Mouse (Mus musculus): ENCODE measurements at regions not wholly inside any gene's neighbourhood (a gene's known extent, or its start where the extent isn't known, plus 50 kb on each side); places are given as distances from the start of the nearest gene placed in this dataset.

DNA sequence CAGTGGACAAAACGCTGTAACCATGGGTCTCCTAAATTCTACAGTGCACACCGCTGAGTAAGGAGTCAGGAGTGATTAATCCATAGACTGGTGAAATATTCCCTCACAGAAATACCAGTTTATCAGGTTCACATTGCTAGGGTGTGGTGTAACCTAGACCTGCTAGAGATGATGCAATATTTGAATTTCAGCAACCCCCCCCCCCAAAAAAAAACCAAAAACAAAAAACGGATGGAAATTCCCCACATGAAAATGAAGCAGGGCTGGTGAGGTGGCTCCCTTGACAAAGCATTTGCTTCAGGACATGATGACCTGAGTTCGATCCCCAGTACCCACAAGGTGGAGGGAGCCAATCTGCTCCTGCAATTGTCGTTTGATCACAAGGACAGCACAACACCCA lies 82.7 kb upstream of the Pik3cg start:
- WGBS, result 87% methylated on average over 5 of the region's 5 CpGs
- no peaks in the 10 kb centered on the region for H3K27me3 ChIP-seq (ENCODE audit: control insufficient read depth, insufficient read depth, low read length)
- no peak for DNase-seq
- TF ChIP-seq POLR2A (IDR thresholded peaks at IDR 0.05; ENCODE audit: control insufficient read depth, extremely low read depth, insufficient read depth, low read length, poor library complexity), result no peak
- TF ChIP-seq CTCF (IDR thresholded peaks at IDR 0.05; ENCODE audit: borderline replicate concordance, control insufficient read depth, extremely low read depth, insufficient read depth, low read length, poor library complexity), result no peak
- H3K4me3 ChIP-seq (ENCODE audit: control insufficient read depth, insufficient read depth, low read length), result no peak overlapping the region
- H3K27ac ChIP-seq (ENCODE audit: control insufficient read depth, insufficient read depth, low read length), result no peak overlapping the region
- no peaks in the 10 kb centered on the region for H3K36me3 ChIP-seq (ENCODE audit: control insufficient read depth, insufficient read depth, low read length)
- peaks cover 8% of the 10 kb centered on the region; the same call in 1 of the 2 replicates for H3K4me1 ChIP-seq (replicated peaks; ENCODE audit: control insufficient read depth, insufficient read depth, low read length)

GRCm38 (mm10) chr12:32291962-32292748 lies 83.7 kb upstream of the Pik3cg start:
- Histone ChIP-seq H3K4me1 (replicated peaks; ENCODE audit: control insufficient read depth, insufficient read depth, low read length) (peaks cover 8% of the 10 kb centered on the region; the same call in 1 of the 2 replicates), H3K27me3 (ENCODE audit: control insufficient read depth, insufficient read depth, low read length) (no peaks in the 10 kb centered on the region), H3K36me3 (ENCODE audit: control insufficient read depth, insufficient read depth, low read length) (no peaks in the 10 kb centered on the region), H3K27ac (ENCODE audit: control insufficient read depth, insufficient read depth, low read length) (no peak overlapping the region), H3K4me3 (ENCODE audit: control insufficient read depth, insufficient read depth, low read length) (peak overlapping the region; percentile 46)
- DNase-seq, result peak; percentile 73
- 4% methylated on average over 18 of the region's 18 CpGs for WGBS
- TF ChIP-seq CTCF (IDR thresholded peaks at IDR 0.05; ENCODE audit: borderline replicate concordance, control insufficient read depth, extremely low read depth, insufficient read depth, low read length, poor library complexity), result peak; percentile 100
- TF ChIP-seq POLR2A (IDR thresholded peaks at IDR 0.05; ENCODE audit: control insufficient read depth, extremely low read depth, insufficient read depth, low read length, poor library complexity), result peak; percentile 20; the same call in 1 of the 2 replicates

- 28% methylated on average over 5 of the region's 5 CpGs for WGBS
- H3K27ac ChIP-seq (ENCODE audit: control insufficient read depth, insufficient read depth, low read length), result no peak overlapping the region
- no peaks in the 10 kb centered on the region for H3K36me3 ChIP-seq (ENCODE audit: control insufficient read depth, insufficient read depth, low read length)
- H3K4me1 ChIP-seq (replicated peaks; ENCODE audit: control insufficient read depth, insufficient read depth, low read length), result peaks cover 8% of the 10 kb centered on the region; the same call in 1 of the 2 replicates
- TF ChIP-seq POLR2A (IDR thresholded peaks at IDR 0.05; ENCODE audit: control insufficient read depth, extremely low read depth, insufficient read depth, low read length, poor library complexity) (no peak), CTCF (IDR thresholded peaks at IDR 0.05; ENCODE audit: borderline replicate concordance, control insufficient read depth, extremely low read depth, insufficient read depth, low read length, poor library complexity) (no peak)
- no peak overlapping the region for H3K4me3 ChIP-seq (ENCODE audit: control insufficient read depth, insufficient read depth, low read length)
- DNase-seq, result peak; percentile 20
- H3K27me3 ChIP-seq (ENCODE audit: control insufficient read depth, insufficient read depth, low read length), result no peaks in the 10 kb centered on the region
Observed at GRCm38 (mm10) chr12:32292749-32293128, 84.3 kb upstream of the Pik3cg start.

GRCm38 (mm10) chr12:32297431-32297830 lies 81.1 kb upstream of the Ccdc71l start:
- Histone ChIP-seq H3K4me1 (replicated peaks; ENCODE audit: control insufficient read depth, insufficient read depth, low read length) (peaks cover 5% of the 10 kb centered on the region; the same call in 1 of the 2 replicates), H3K36me3 (ENCODE audit: control insufficient read depth, insufficient read depth, low read length) (no peaks in the 10 kb centered on the region), H3K27ac (ENCODE audit: control insufficient read depth, insufficient read depth, low read length) (no peak overlapping the region), H3K4me3 (ENCODE audit: control insufficient read depth, insufficient read depth, low read length) (no peak overlapping the region), H3K27me3 (ENCODE audit: control insufficient read depth, insufficient read depth, low read length) (no peaks in the 10 kb centered on the region)
- TF ChIP-seq CTCF (IDR thresholded peaks at IDR 0.05; ENCODE audit: borderline replicate concordance, control insufficient read depth, extremely low read depth, insufficient read depth, low read length, poor library complexity) (no peak), POLR2A (IDR thresholded peaks at IDR 0.05; ENCODE audit: control insufficient read depth, extremely low read depth, insufficient read depth, low read length, poor library complexity) (no peak)
- no peak for DNase-seq
- 95% methylated on average over 7 of the region's 7 CpGs for WGBS

DNA sequence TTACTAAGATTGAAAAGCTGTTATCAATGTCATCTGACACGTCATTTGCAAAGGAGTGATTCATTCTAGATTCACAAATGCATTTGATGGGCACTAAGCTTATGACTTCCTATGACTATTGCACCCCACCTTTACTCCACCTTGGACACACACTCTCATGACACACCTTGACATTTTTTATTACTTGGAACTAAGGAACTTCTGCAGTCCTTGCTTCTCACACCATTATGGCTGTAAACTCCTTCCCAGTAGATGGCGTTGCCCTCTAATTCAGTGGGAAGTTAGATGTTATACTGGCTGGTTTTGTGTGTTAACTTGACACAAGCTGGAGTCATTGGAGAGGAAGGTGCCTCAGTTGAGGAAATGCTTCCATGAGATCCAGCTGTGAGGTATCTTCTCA lies 78.8 kb upstream of the Ccdc71l start:
- Histone ChIP-seq H3K4me3 (ENCODE audit: control insufficient read depth, insufficient read depth, low read length) (no peak overlapping the region), H3K4me1 (replicated peaks; ENCODE audit: control insufficient read depth, insufficient read depth, low read length) (no peaks in the 10 kb centered on the region), H3K27me3 (ENCODE audit: control insufficient read depth, insufficient read depth, low read length) (no peaks in the 10 kb centered on the region), H3K27ac (ENCODE audit: control insufficient read depth, insufficient read depth, low read length) (no peak overlapping the region), H3K36me3 (ENCODE audit: control insufficient read depth, insufficient read depth, low read length) (no peaks in the 10 kb centered on the region)
- no peak for DNase-seq
- WGBS, result 91% methylated on average over 2 of the region's 2 CpGs
- TF ChIP-seq POLR2A (IDR thresholded peaks at IDR 0.05; ENCODE audit: control insufficient read depth, extremely low read depth, insufficient read depth, low read length, poor library complexity), result no peak
- TF ChIP-seq CTCF (IDR thresholded peaks at IDR 0.05; ENCODE audit: borderline replicate concordance, control insufficient read depth, extremely low read depth, insufficient read depth, low read length, poor library complexity), result no peak

DNA sequence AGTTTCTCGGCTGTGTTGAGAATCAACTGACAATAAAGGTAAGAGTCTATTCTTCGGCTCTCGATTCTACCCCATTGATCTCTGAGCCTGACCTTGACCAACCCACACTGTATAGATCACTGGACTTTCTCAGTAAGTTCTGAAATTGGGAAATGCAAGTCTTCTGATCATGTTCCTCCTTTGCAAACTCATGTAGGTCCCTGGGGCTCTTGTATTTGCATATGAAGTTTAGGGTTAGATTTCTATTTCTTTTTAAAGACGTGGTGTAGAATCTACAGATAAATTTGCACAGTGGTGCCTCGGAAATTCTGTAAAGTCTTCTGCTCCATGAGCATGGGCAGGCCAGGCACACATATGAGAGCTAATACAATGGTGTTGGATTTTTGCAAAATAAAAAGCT lies 72.8 kb upstream of the Ccdc71l start:
- DNase-seq, result no peak
- Histone ChIP-seq H3K36me3 (ENCODE audit: control insufficient read depth, insufficient read depth, low read length) (no peaks in the 10 kb centered on the region), H3K4me1 (replicated peaks; ENCODE audit: control insufficient read depth, insufficient read depth, low read length) (no peaks in the 10 kb centered on the region), H3K27ac (ENCODE audit: control insufficient read depth, insufficient read depth, low read length) (no peak overlapping the region), H3K27me3 (ENCODE audit: control insufficient read depth, insufficient read depth, low read length) (no peaks in the 10 kb centered on the region), H3K4me3 (ENCODE audit: control insufficient read depth, insufficient read depth, low read length) (no peak overlapping the region)
- WGBS, result 98% methylated on average over 5 of the region's 5 CpGs
- no peak for TF ChIP-seq POLR2A (IDR thresholded peaks at IDR 0.05; ENCODE audit: control insufficient read depth, extremely low read depth, insufficient read depth, low read length, poor library complexity)
- no peak for TF ChIP-seq CTCF (IDR thresholded peaks at IDR 0.05; ENCODE audit: borderline replicate concordance, control insufficient read depth, extremely low read depth, insufficient read depth, low read length, poor library complexity)
